Mouse (Mus musculus) olfactory bulb, adult 2 months (tissue): ENCODE data around the gene Gm2237. TPM values are rescaled to one million over a fixed set of nuclear protein-coding genes. Genes with fewer than 3 reads are reported as not detected.
"Not testable (repeated sequence)": the region's sequence is repeated elsewhere in the genome, so short reads cannot be mapped to it uniquely, and the experiment has no call there.

Experiments used
- H3K27ac ChIP-seq: fragments of 200-500 bp; 2 replicates; pipeline ENCODE4 v1.5.1; 2012; ENCODE audit warnings: low read depth, low read length; ENCODE audit not compliant: insufficient read depth
- H3K4me1 ChIP-seq: fragments of 200-500 bp; 2 replicates; pipeline ENCODE4 v1.6.1; 2012; ENCODE audit warnings: low read length; ENCODE audit not compliant: control insufficient read depth, insufficient read depth
- H3K4me3 ChIP-seq: fragments of 200-500 bp; 2 replicates; pipeline ENCODE4 v1.5.1; 2012; ENCODE audit warnings: mild to moderate bottlenecking, low read depth, low read length, moderate library complexity; ENCODE audit not compliant: insufficient read depth
- WGBS: fragments of 180-500 bp; shearing (Covaris S2); methylation state at CpG from one replicate; pipeline ENCODE4 v1.1.7; 2018; 5-methylcytosine and 5-hydroxymethylcytosine counted together
- polyA plus RNA-seq: library from polyadenylated mRNA; stranded (reverse); fragments of >200 nt; gene quantifications from 2 replicates; pipeline ENCODE4 v1.2.4, GENCODE M21; 2012; ENCODE audit warnings: low replicate concordance; ENCODE audit not compliant: missing spikeins, insufficient read depth, insufficient read length

The Gm2237 gene
- polyA plus RNA-seq, result not detected in 2 replicates

GRCm38 (mm10) chr14:19584804-19585667, at the start of gene Gm2237:
TSS of gene Gm2237 (minus strand) at chr14:19585135.
- under 1% methylated on average over 25 of the region's 62 CpGs for WGBS
- peak within 1 kb of the TSS; percentile 56 for H3K4me3 ChIP-seq
- H3K4me1 ChIP-seq, H3K27ac ChIP-seq: not testable (repeated sequence)

GRCm38 (mm10) chr14:19602481-19602880, 17.5 kb upstream of the Gm2237 start, which contains the start of gene Gm5458:
TSS of gene Gm5458 (minus strand) at chr14:19602581.
- 82% methylated on average over 1 of the region's 2 CpGs for WGBS
- not testable (repeated sequence) for H3K4me3 ChIP-seq, H3K4me1 ChIP-seq, H3K27ac ChIP-seq

- not testable (repeated sequence) for H3K27ac ChIP-seq, H3K4me3 ChIP-seq, H3K4me1 ChIP-seq
- 87% methylated on average over 1 of the region's 3 CpGs for WGBS
Measured at GRCm38 (mm10) chr14:19549863-19550262, 35.1 kb downstream of the Gm2237 start, which contains the start of gene Gm2244. TSS of gene Gm2244 (minus strand) at chr14:19549963.

Other genes starting within 250 kb of the Gm2237 start
- gene Gm21738, start 166.2 kb downstream of the Gm2237 start, polyA plus RNA-seq, result not detected in 2 replicates
- not detected in 2 replicates for gene Gm2244, start 35.2 kb downstream of the Gm2237 start, polyA plus RNA-seq
- not detected in 2 replicates for gene Gm5458, start 17.4 kb upstream of the Gm2237 start, polyA plus RNA-seq
- gene Nid2, start 166.1 kb upstream of the Gm2237 start, polyA plus RNA-seq, result not detected in 2 replicates
- not detected in 2 replicates for gene Rtraf, start 238.7 kb upstream of the Gm2237 start, polyA plus RNA-seq